Comparison of ENCODE assay signal across 9 mouse cellular contexts in genomic region chr7:99215347-99215855, GRCm38 (mm10). TPM values are rescaled to one million over a fixed set of nuclear protein-coding genes. Genes with fewer than 3 reads are reported as not detected.
A peak's percentile ranks its signal among the peaks of the same experiment; 100 is the strongest.
DNase-seq lines count a peak whose midpoint lies in the region; ATAC-seq and TF ChIP-seq lines count a peak whose summit lies in the region.
"Had no signal": no experiment of that assay in that cellular context is flagged by ENCODE, and none has a peak within 500 bp of the region (broad histone marks: within the 10 kb centered on the region; RNA-seq: fewer than 3 reads in every experiment).

No protein-coding gene starts in this region.

- 0 out of 2 replicates have a peak overlapping the region, but pooled peaks have one; percentile 10 for H3K27ac ChIP-seq in hindbrain, embryonic 10.5 days
- no peak overlapping the region for H3K27ac ChIP-seq in hindbrain, postnatal 0 days
- peak overlapping the region; percentile 20 for H3K27ac ChIP-seq in heart, embryonic 12.5 days (ENCODE audit: poor library complexity, severe bottlenecking)
- H3K27ac ChIP-seq in limb, embryonic 12.5 days: no peak overlapping the region

- 69% methylated on average over 8 of the region's 8 CpGs for WGBS in hindbrain, embryonic 10.5 days
- WGBS in hindbrain, postnatal 0 days: 75% methylated on average over 8 of the region's 8 CpGs
- WGBS in heart, embryonic 12.5 days: 22% methylated on average over 8 of the region's 8 CpGs
- 43% methylated on average over 8 of the region's 8 CpGs for WGBS in limb, embryonic 12.5 days

- intact Hi-C loops in left cerebral cortex, postnatal 4 days (cut with DNase I): no loop called here

- no peaks in the 10 kb centered on the region for H3K27me3 ChIP-seq in hindbrain, embryonic 10.5 days (ENCODE audit: insufficient read depth, poor library complexity, severe bottlenecking)
- H3K27me3 ChIP-seq in hindbrain, postnatal 0 days (ENCODE audit: insufficient read depth, low read length): no peaks in the 10 kb centered on the region
- no peaks in the 10 kb centered on the region for H3K27me3 ChIP-seq in heart, embryonic 12.5 days (replicated peaks)
- no peaks in the 10 kb centered on the region for H3K27me3 ChIP-seq in limb, embryonic 12.5 days

- H3K4me3 ChIP-seq in hindbrain, embryonic 10.5 days: no peak overlapping the region
- no peak overlapping the region for H3K4me3 ChIP-seq in hindbrain, postnatal 0 days (ENCODE audit: low read length)
- no peak overlapping the region for H3K4me3 ChIP-seq in heart, embryonic 12.5 days
- no peak overlapping the region for H3K4me3 ChIP-seq in limb, embryonic 12.5 days (replicated peaks)

- no peak for TF ChIP-seq CTCF in hindbrain, postnatal 0 days (IDR thresholded peaks at IDR 0.05; ENCODE audit: low read depth)

- peaks cover 19% of the 10 kb centered on the region for H3K4me1 ChIP-seq in hindbrain, embryonic 10.5 days (replicated peaks)
- no peaks in the 10 kb centered on the region; the same call in 1 of the 2 replicates for H3K4me1 ChIP-seq in hindbrain, postnatal 0 days (ENCODE audit: insufficient read depth, low read length)
- peaks cover 36% of the 10 kb centered on the region for H3K4me1 ChIP-seq in heart, embryonic 12.5 days (replicated peaks)
- H3K4me1 ChIP-seq in limb, embryonic 12.5 days (replicated peaks): 0 out of 2 replicates have a peak, but pooled peaks cover 5% of the 10 kb centered on the region

- no peak for DNase-seq in hindbrain, embryonic 10.5 days (ENCODE audit: low spot score)
- no peak for DNase-seq in hindbrain, postnatal 0 days (ENCODE audit: low spot score)
- peak; percentile 48 for DNase-seq in adipocyte (ENCODE audit: low spot score)
- no peak for DNase-seq in left cerebral cortex, postnatal 4 days
- no peak for DNase-seq in cerebellum, adult 11-12 months
- no peak for DNase-seq in thymus, postnatal 10 days (ENCODE audit: low spot score in 2 of 2)
- DNase-seq: cerebellum, adult 9-10 months had no signal

- no peak for ATAC-seq in hindbrain, postnatal 0 days
- peak; percentile 85 for ATAC-seq in heart, embryonic 12.5 days (ENCODE audit: insufficient number of reproducible peaks, low FRiP score)
- ATAC-seq in limb, embryonic 12.5 days (ENCODE audit: insufficient number of reproducible peaks, insufficient read depth, low FRiP score, low TSS enrichment, low read depth): peak; percentile 48

- H3K9me3 ChIP-seq in hindbrain, embryonic 10.5 days: no peaks in the 10 kb centered on the region
- H3K9me3 ChIP-seq in hindbrain, postnatal 0 days (ENCODE audit: low read length): no peaks in the 10 kb centered on the region
- no peaks in the 10 kb centered on the region for H3K9me3 ChIP-seq in heart, embryonic 12.5 days (replicated peaks)
- no peaks in the 10 kb centered on the region for H3K9me3 ChIP-seq in limb, embryonic 12.5 days

- H3K4me2 ChIP-seq in hindbrain, postnatal 0 days (ENCODE audit: low read depth, low read length): no peak overlapping the region
- no peak overlapping the region for H3K4me2 ChIP-seq in heart, embryonic 12.5 days
- no peak overlapping the region for H3K4me2 ChIP-seq in limb, embryonic 12.5 days

- no peak overlapping the region for H3K9ac ChIP-seq in hindbrain, postnatal 0 days (replicated peaks; ENCODE audit: low read length)
- H3K9ac ChIP-seq in heart, embryonic 12.5 days: no peak overlapping the region
- no peak overlapping the region for H3K9ac ChIP-seq in limb, embryonic 12.5 days (replicated peaks)

- H3K36me3 ChIP-seq in hindbrain, embryonic 10.5 days: peaks cover 7% of the 10 kb centered on the region; the same call in 1 of the 2 replicates
- H3K36me3 ChIP-seq in hindbrain, postnatal 0 days (ENCODE audit: insufficient read depth, low read length): no peaks in the 10 kb centered on the region
- no peaks in the 10 kb centered on the region for H3K36me3 ChIP-seq in heart, embryonic 12.5 days
- peaks cover 9% of the 10 kb centered on the region; the same call in 1 of the 2 replicates for H3K36me3 ChIP-seq in limb, embryonic 12.5 days

RNA-seq across cellular contexts. Expression of gene Mogat2, which starts 23.0 kb away (rescaled TPM):
- 21.2 and 31.5 TPM in 2 replicates for polyA plus RNA-seq in hindbrain, embryonic 10.5 days (2016; fragmentation: Nextera tagmentation; extraction: Ambion mirVana)
- 1.2 TPM in 1 of 2 replicates, not detected in the other for total RNA-seq in hindbrain, postnatal 0 days (2014; rRNA removed)
- 0.29 TPM in 2 replicates for polyA plus RNA-seq in hindbrain, postnatal 0 days (2015; fragmentation: Nextera tagmentation; extraction: Ambion mirVana)
- 2.5 and 3.1 TPM in 2 replicates for polyA plus RNA-seq in heart, embryonic 12.5 days (2016; fragmentation: Nextera tagmentation; extraction: Ambion mirVana)
- polyA plus RNA-seq in limb, embryonic 12.5 days (2016; fragmentation: Nextera tagmentation; extraction: Ambion mirVana): 13.5 and 14.0 TPM in 2 replicates
- under 1 TPM in 1 of 2 experiments, not detected in 1; 0.26 TPM for total RNA-seq in left cerebral cortex, postnatal 4 days (2021)

RNA-seq across cellular contexts. Expression of gene Dgat2, which starts 32.9 kb away (rescaled TPM):
- polyA plus RNA-seq in hindbrain, embryonic 10.5 days (2016; fragmentation: Nextera tagmentation; extraction: Ambion mirVana): 13.1 and 15.0 TPM in 2 replicates
- total RNA-seq in hindbrain, postnatal 0 days (2014; rRNA removed): 37.8 TPM in 2 replicates
- 28.3 and 29.9 TPM in 2 replicates for polyA plus RNA-seq in hindbrain, postnatal 0 days (2015; fragmentation: Nextera tagmentation; extraction: Ambion mirVana)
- 10.0 and 10.3 TPM in 2 replicates for polyA plus RNA-seq in heart, embryonic 12.5 days (2016; fragmentation: Nextera tagmentation; extraction: Ambion mirVana)
- 14.0 and 14.1 TPM in 2 replicates for polyA plus RNA-seq in limb, embryonic 12.5 days (2016; fragmentation: Nextera tagmentation; extraction: Ambion mirVana)
- 10 to 100 TPM; 31.9 to 37.2 TPM for total RNA-seq in left cerebral cortex, postnatal 4 days (2021)

RNA-seq across cellular contexts. Expression of gene Map6, which starts 51.8 kb away (rescaled TPM):
- polyA plus RNA-seq in hindbrain, embryonic 10.5 days (2016; fragmentation: Nextera tagmentation; extraction: Ambion mirVana): 32.9 and 65.5 TPM in 2 replicates
- 292 and 327 TPM in 2 replicates for total RNA-seq in hindbrain, postnatal 0 days (2014; rRNA removed)
- polyA plus RNA-seq in hindbrain, postnatal 0 days (2015; fragmentation: Nextera tagmentation; extraction: Ambion mirVana): 97.4 and 111 TPM in 2 replicates
- polyA plus RNA-seq in heart, embryonic 12.5 days (2016; fragmentation: Nextera tagmentation; extraction: Ambion mirVana): 3.0 and 3.4 TPM in 2 replicates
- 4.4 and 4.8 TPM in 2 replicates for polyA plus RNA-seq in limb, embryonic 12.5 days (2016; fragmentation: Nextera tagmentation; extraction: Ambion mirVana)
- total RNA-seq in left cerebral cortex, postnatal 4 days (2021): 100 to 1,000 TPM; 277 to 282 TPM

Comparison
In these comparisons a context has a peak if more than half of its experiments do, and no peak if none do; other contexts are left out.
1. H3K27ac ChIP-seq: peak in hindbrain, embryonic 10.5 days (single experiment) and heart, embryonic 12.5 days (single experiment); none in hindbrain, postnatal 0 days (single experiment) and limb, embryonic 12.5 days (single experiment).